Mouse (Mus musculus): ENCODE measurements around the gene Mrps22.

The Mrps22 gene

GRCm38 (mm10) chr9:98601156-98601836 lies at the start of gene Mrps22:
Gene Mrps22, minus strand, starts transcription at chr9:98601660.
- peak; percentile 66 to 76 for DNase-seq (ENCODE audit: low spot score in 2 of 2)

GRCm38 (mm10) chr9:98650547-98650946 lies 49.1 kb upstream of the Mrps22 start:
- no peak for DNase-seq (ENCODE audit: low spot score in 2 of 2)

GRCm38 (mm10) chr9:98647418-98647817 lies 46.0 kb upstream of the Mrps22 start:
- DNase-seq (ENCODE audit: low spot score in 2 of 2): no peak

- DNase-seq (ENCODE audit: low spot score in 2 of 2): peak; percentile 53 to 74
Measured at GRCm38 (mm10) chr9:98645750-98646149, 44.3 kb upstream of the Mrps22 start.

DNA sequence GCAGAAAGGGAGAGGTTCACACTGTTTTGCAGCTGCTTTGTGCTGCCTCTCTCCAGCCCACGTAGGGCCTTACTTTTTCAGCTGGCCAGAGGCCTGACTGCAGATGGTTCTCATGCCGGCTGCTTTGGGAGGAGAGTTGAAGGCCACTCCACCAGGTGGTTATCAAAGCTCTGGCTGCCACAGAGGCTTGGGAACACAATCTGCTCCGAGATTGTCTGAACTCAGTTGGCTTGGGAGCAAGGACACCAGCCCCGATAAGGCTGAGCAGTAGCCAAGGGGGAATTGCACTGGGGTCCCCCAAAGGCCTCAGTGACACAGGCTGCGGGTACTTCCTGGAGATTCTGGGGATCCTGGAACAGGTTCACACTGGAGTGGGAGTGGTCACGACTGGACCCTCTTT lies 40.7 kb upstream of the Mrps22 start:
- no peak for DNase-seq (ENCODE audit: low spot score in 2 of 2)

DNA sequence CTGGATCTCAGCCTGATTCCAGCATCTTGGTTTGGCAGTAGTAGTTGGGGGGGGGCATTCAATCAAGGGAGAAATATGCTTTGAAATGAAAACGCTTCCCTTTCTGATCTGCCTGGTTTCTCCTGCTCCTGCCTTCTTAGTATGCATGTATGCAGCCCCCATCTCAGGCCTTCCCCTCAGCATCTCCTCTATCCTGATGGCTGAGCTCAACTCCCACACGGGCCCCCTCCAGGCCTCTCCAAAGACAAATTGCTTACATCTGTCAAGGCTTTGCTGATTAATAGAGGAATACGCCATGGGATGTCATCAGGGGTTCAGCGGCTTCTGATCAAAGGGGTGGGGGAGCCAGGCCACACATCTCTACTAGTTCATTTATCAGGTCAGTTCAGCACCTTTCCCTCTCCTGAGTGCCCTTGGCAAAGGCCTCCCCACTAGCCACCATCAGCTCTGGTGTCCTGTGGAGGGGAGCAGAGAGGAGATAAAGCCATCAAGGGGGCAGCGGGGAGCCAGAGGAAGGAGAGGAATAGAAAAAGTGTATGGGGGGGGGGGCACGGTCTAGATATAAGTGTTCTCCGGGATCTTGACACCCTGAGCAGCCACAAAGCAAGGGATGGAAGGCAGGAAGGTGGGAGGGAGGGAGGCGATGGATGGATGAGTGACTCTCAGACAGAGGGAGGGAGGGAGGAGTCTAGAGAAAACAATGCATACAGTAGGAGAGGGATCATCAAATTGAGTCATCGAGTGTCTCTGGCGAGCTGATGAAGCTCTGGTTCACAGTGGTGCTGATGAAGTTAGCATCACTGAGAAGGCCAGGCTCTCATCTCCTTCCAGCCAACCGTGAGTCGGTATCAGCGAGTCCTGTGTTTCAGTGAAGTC lies 32.1 kb upstream of the Mrps22 start:
- DNase-seq (ENCODE audit: low spot score in 2 of 2): no peak

GRCm38 (mm10) chr9:98628480-98628879 lies 27.0 kb upstream of the Mrps22 start:
- DNase-seq (ENCODE audit: low spot score in 2 of 2): no peak

- DNase-seq (ENCODE audit: low spot score in 2 of 2): no peak
Measured at GRCm38 (mm10) chr9:98604896-98605295, 3.4 kb upstream of the Mrps22 start.

DNA sequence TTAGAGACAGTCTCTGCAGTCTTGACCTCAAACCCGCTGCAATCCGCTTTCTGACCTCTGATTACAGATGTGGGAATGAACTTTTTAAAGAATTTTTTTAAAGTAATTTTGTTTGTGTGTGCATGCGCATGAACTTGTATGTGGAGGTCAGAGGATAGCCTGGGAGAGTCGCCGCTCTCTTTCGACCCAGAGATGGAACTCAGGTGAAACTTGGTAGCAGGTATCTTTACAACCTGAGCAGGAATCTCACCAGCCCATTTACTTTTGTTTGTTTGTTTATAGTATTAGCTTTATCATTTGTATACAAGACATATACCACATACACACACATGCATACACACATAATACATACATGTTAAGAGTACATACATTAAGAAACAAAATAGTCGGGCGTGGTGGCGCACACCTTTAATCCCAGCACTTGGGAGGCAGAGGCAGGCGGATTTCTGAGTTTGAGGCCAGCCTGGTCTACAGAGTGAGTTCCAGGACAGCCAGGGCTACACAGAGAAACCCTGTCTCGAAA lies 438 bp upstream of the Mrps22 start:
- no peak for DNase-seq (ENCODE audit: low spot score in 2 of 2)

DNA sequence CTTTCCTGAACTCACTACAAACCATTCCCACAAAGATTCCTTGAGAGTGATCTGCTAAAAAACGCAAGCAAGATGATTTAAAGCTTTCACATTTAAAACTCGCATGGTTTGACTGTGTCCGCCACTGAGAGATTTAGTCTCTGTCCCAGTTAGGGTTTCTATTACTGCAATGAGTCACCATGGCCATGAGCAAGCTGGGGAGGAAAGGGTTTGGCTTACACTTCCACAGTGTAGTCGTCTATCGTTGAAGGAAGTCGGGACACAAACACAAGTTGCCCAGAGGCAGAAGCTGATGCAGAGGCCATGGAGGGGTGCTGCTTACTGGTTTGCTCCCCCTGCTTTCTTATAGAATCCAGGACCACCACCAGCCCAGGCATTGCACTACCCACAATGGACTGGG lies 1.4 kb downstream of the Mrps22 start:
- DNase-seq (ENCODE audit: low spot score in 2 of 2): no peak

DNA sequence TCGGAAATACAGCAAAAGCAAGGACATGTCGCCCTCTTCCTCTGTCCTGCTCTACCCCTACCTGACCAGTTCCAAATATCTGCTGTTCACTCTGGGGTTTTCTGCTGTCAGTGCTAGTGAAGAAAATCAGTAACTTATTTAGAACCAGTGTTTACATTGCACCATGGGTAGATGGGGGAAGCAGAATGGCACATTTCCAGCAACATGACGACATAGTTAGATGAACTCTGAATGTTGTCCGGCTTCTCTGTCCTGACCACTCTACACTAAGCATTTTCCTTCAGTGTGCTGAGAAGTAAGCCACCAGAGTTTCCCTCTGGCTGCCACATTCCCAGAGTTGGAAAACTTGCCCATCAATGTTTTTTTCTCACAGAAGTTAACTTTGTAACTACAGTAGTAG lies 17.6 kb downstream of the Mrps22 start:
- no peak for DNase-seq (ENCODE audit: low spot score in 2 of 2)

GRCm38 (mm10) chr9:98563137-98564126 lies 38.0 kb downstream of the Mrps22 start, which contains the start of gene Copb2:
Gene Copb2, plus strand, starts transcription at chr9:98563721.
- peak; percentile 97 to 99 for DNase-seq (ENCODE audit: low spot score in 2 of 2)

- DNase-seq (ENCODE audit: low spot score in 2 of 2): no peak
Measured at GRCm38 (mm10) chr9:98544042-98544441, 57.4 kb downstream of the Mrps22 start.
